Mouse (Mus musculus) limb, embryonic 12.5 days (tissue): ENCODE measurements around the gene Dip2a. TPM values are rescaled to one million over a fixed set of nuclear protein-coding genes. Genes with fewer than 3 reads are reported as not detected.

ENCODE experiments used
- polyA plus RNA-seq: library from polyadenylated mRNA; unstranded; fragments of >200 nt; fragmentation: Nextera tagmentation; extraction: Ambion mirVana; gene quantifications from 2 replicates; pipeline ENCODE4 v1.2.1, GENCODE M21; 2016

Gene Dip2a
- polyA plus RNA-seq, 1 experiment from 2014 or later: 13.0 TPM

Other genes with a start within 250 kb of the Dip2a start
- not detected in 2 replicates for gene Slc5a4b, start 234.3 kb downstream of the Dip2a start, polyA plus RNA-seq
- not detected in 2 replicates for gene Slc5a4a, start 197.8 kb downstream of the Dip2a start, polyA plus RNA-seq
- 45.3 and 49.4 TPM in 2 replicates for gene Prmt2, start 107.4 kb downstream of the Dip2a start, polyA plus RNA-seq
- 0.23 and 0.64 TPM in 2 replicates for gene S100b, start 91.4 kb downstream of the Dip2a start, polyA plus RNA-seq
- gene AC141477.1, start 95.2 kb upstream of the Dip2a start, polyA plus RNA-seq: not detected in 2 replicates
- gene Pcnt, start 97.5 kb upstream of the Dip2a start, polyA plus RNA-seq: 20.7 and 22.5 TPM in 2 replicates
- not detected in 2 replicates for gene 2610028H24Rik, start 103.8 kb upstream of the Dip2a start, polyA plus RNA-seq
- gene Mcm3ap, start 123.6 kb upstream of the Dip2a start, polyA plus RNA-seq: 74.7 and 86.0 TPM in 2 replicates
- gene Ybey, start 123.8 kb upstream of the Dip2a start, polyA plus RNA-seq: 9.5 and 9.7 TPM in 2 replicates
- gene Lss, start 186.3 kb upstream of the Dip2a start, polyA plus RNA-seq: 32.5 and 38.7 TPM in 2 replicates
- gene Spatc1l, start 217.0 kb upstream of the Dip2a start, polyA plus RNA-seq: not detected in 2 replicates
- 0.14 TPM in 1 of 2 replicates, not detected in the other for gene Ftcd, start 230.4 kb upstream of the Dip2a start, polyA plus RNA-seq